Mouse (Mus musculus) hindbrain, embryonic 15.5 days (tissue): ENCODE results near the gene Rplp2. TPM values are rescaled to one million over a fixed set of nuclear protein-coding genes. Genes with fewer than 3 reads are reported as not detected.

Experiments used
- ATAC-seq: fragments of 200-750 bp; cut with Nextera tagmentation; 2 replicates; pipeline ENCODE4 v1.8.0; 2017; ENCODE audit warnings: low read depth, moderate number of reproducible peaks, moderate TSS enrichment; ENCODE audit not compliant: low FRiP score
- H3K27ac ChIP-seq: fragments of 300-500 bp; sonication (generic); replicated peaks from 2 replicates; pipeline ENCODE4 v1.5.1; 2015; ENCODE audit warnings: mild to moderate bottlenecking, inconsistent platforms
- H3K27me3 ChIP-seq: fragments of 300-500 bp; sonication (generic); 2 replicates; pipeline ENCODE4 v1.6.1; 2015; ENCODE audit warnings: control low read depth, inconsistent platforms
- H3K36me3 ChIP-seq: fragments of 300-500 bp; sonication (generic); 2 replicates; pipeline ENCODE4 v1.6.1; 2015; ENCODE audit warnings: control low read depth, inconsistent platforms
- H3K4me1 ChIP-seq: fragments of 300-500 bp; sonication (generic); replicated peaks from 2 replicates; pipeline ENCODE4 v1.6.1; 2015; ENCODE audit warnings: control low read depth, inconsistent platforms
- H3K4me2 ChIP-seq: fragments of 300-500 bp; sonication (generic); 2 replicates; pipeline ENCODE4 v1.6.1; 2015; ENCODE audit warnings: moderate library complexity, mild to moderate bottlenecking, inconsistent platforms
- H3K4me3 ChIP-seq: fragments of 300-500 bp; sonication (generic); 2 replicates; pipeline ENCODE4 v1.5.1; 2015; ENCODE audit warnings: mild to moderate bottlenecking, inconsistent platforms
- H3K9ac ChIP-seq: fragments of 300-500 bp; sonication (generic); 2 replicates; pipeline ENCODE4 v1.6.1; 2015; ENCODE audit warnings: inconsistent platforms
- H3K9me3 ChIP-seq: fragments of 300-500 bp; sonication (generic); 2 replicates; pipeline ENCODE4 v1.6.1; 2016; ENCODE audit warnings: control low read depth, inconsistent platforms
- WGBS: fragments of 180-500 bp; shearing (Covaris S2); methylation state at CpG from one replicate; pipeline ENCODE4 v1.1.7; 2015; 5-methylcytosine and 5-hydroxymethylcytosine counted together
- polyA plus RNA-seq: library from polyadenylated mRNA; unstranded; fragments of >200 nt; fragmentation: Nextera tagmentation; extraction: Ambion mirVana; gene quantifications from 2 replicates; pipeline ENCODE4 v1.2.1, GENCODE M21; 2015

The Rplp2 gene
- polyA plus RNA-seq, 1 experiment from 2014 or later = 674 TPM

GRCm38 (mm10) chr7:141497600-141497999 is 50.4 kb downstream of the Rplp2 start:
- Histone ChIP-seq H3K4me2 (no peak overlapping the region), H3K9ac (no peak overlapping the region), H3K36me3 (peaks cover 28% of the 10 kb centered on the region), H3K4me1 (no peaks in the 10 kb centered on the region), H3K27ac (no peak overlapping the region), H3K9me3 (no peaks in the 10 kb centered on the region), H3K4me3 (no peak overlapping the region), H3K27me3 (no peaks in the 10 kb centered on the region)
- no peak for ATAC-seq
- WGBS = 92% methylated on average over 3 of the region's 3 CpGs

Other genes starting within 250 kb of the Rplp2 start
- gene Lmntd2, start 233.3 kb upstream of the Rplp2 start, polyA plus RNA-seq = 0.68 and 0.70 TPM in 2 replicates
- 24.5 and 25.7 TPM in 2 replicates for gene Rassf7, start 231.5 kb upstream of the Rplp2 start, polyA plus RNA-seq
- gene Phrf1, start 218.6 kb upstream of the Rplp2 start, polyA plus RNA-seq = 66.1 and 71.7 TPM in 2 replicates
- 1.5 and 6.1 TPM in 2 replicates for gene Irf7, start 180.9 kb upstream of the Rplp2 start, polyA plus RNA-seq
- not detected in 2 replicates for gene Cdhr5, start 170.6 kb upstream of the Rplp2 start, polyA plus RNA-seq
- gene Sct, start 168.2 kb upstream of the Rplp2 start, polyA plus RNA-seq = 2.8 and 4.1 TPM in 2 replicates
- 0.64 and 0.90 TPM in 2 replicates for gene Drd4, start 155.4 kb upstream of the Rplp2 start, polyA plus RNA-seq
- gene Deaf1, start 119.7 kb upstream of the Rplp2 start, polyA plus RNA-seq = 169 and 205 TPM in 2 replicates
- gene Tmem80, start 119.6 kb upstream of the Rplp2 start, polyA plus RNA-seq = 54.7 and 58.8 TPM in 2 replicates
- 1.00 and 1.2 TPM in 2 replicates for gene Eps8l2, start 108.5 kb upstream of the Rplp2 start, polyA plus RNA-seq
- gene Taldo1, start 55.2 kb upstream of the Rplp2 start, polyA plus RNA-seq = 286 and 298 TPM in 2 replicates
- 52.5 and 53.3 TPM in 2 replicates for gene Gatd1, start 33.2 kb upstream of the Rplp2 start, polyA plus RNA-seq
- gene Cend1, start 17.9 kb upstream of the Rplp2 start, polyA plus RNA-seq = 153 and 184 TPM in 2 replicates
- gene Slc25a22, start 9.5 kb upstream of the Rplp2 start, polyA plus RNA-seq = 94.0 and 107 TPM in 2 replicates
- 3.9 and 4.5 TPM in 2 replicates for gene Pidd1, start 3.3 kb upstream of the Rplp2 start, polyA plus RNA-seq
- 19.7 and 19.8 TPM in 2 replicates for gene Pnpla2, start 7.8 kb downstream of the Rplp2 start, polyA plus RNA-seq
- 7.1 and 9.5 TPM in 2 replicates for gene Cracr2b, start 13.7 kb downstream of the Rplp2 start, polyA plus RNA-seq
- gene Cd151, start 20.0 kb downstream of the Rplp2 start, polyA plus RNA-seq = 20.6 and 20.7 TPM in 2 replicates
- gene Polr2l, start 27.8 kb downstream of the Rplp2 start, polyA plus RNA-seq = 85.9 and 86.2 TPM in 2 replicates
- 63.2 and 66.7 TPM in 2 replicates for gene Tspan4, start 27.9 kb downstream of the Rplp2 start, polyA plus RNA-seq
- 48.2 and 49.0 TPM in 2 replicates for gene Chid1, start 92.5 kb downstream of the Rplp2 start, polyA plus RNA-seq
- gene Ap2a2, start 114.8 kb downstream of the Rplp2 start, polyA plus RNA-seq = 116 and 125 TPM in 2 replicates
- 0.25 and 0.26 TPM in 2 replicates for gene Muc6, start 207.9 kb downstream of the Rplp2 start, polyA plus RNA-seq
- gene Muc2, start 243.0 kb downstream of the Rplp2 start, polyA plus RNA-seq = 0.22 and 0.29 TPM in 2 replicates